Mouse (Mus musculus): ENCODE results near the gene Dvl1.

GRCm38 (mm10) chr4:155895826-155896225 is 48.6 kb downstream of the Dvl1 start:
- TF ChIP-seq ZNF384 (IDR thresholded peaks at IDR 0.05; ENCODE audit: low read depth, low read length) (no peak), KAT2A (conservative IDR thresholded peaks at IDR 0.05; ENCODE audit: low read depth, low read length) (no peak), TCF12 (IDR thresholded peaks at IDR 0.05; ENCODE audit: low read depth, low read length) (no peak), HCFC1 (IDR thresholded peaks at IDR 0.05; ENCODE audit: low read depth, low read length) (no peak)

All from MEL (cell line).